Mouse (Mus musculus) gastrocnemius, postnatal 10 days (tissue): ENCODE results near the gene Smim15. TPM values are rescaled to one million over a fixed set of nuclear protein-coding genes. Genes with fewer than 3 reads are reported as not detected.
A peak's percentile ranks its signal among the peaks of the same experiment; 100 is the strongest.

Source experiments
- DNase-seq: peaks from one replicate; pipeline ENCODE4 v3.0.0; 2021; ENCODE audit warnings: mixed read lengths
- long read RNA-seq, 2 experiments: library from polyadenylated mRNA; stranded (forward); transcript quantifications; one replicate each; pipeline ENCODE4 v2.0.0; 2021
- total RNA-seq, 2 experiments: library from RNA; stranded (reverse); gene quantifications; 2 replicates each; pipeline ENCODE4 v1.2.3; 2021

Smim15 gene
- 10 to 100 TPM; 22.0 to 27.6 TPM for total RNA-seq
- long read RNA-seq, experiment 1, transcript Smim15-201 (3 exons, 1,918 nt): major isoform, 25 of 31 reads
- long read RNA-seq, experiment 1, partial matches to known transcripts: 0 of 31 reads
- long read RNA-seq, experiment 1, other reads (novel, unspliced or antisense): 0 of 31 reads
- long read RNA-seq, experiment 2, transcript Smim15-201 (3 exons, 1,918 nt): major isoform, 33 of 37 reads
- long read RNA-seq, experiment 2, partial matches to known transcripts: 0 of 37 reads
- long read RNA-seq, experiment 2, other reads (novel, unspliced or antisense): 0 of 37 reads

DNA sequence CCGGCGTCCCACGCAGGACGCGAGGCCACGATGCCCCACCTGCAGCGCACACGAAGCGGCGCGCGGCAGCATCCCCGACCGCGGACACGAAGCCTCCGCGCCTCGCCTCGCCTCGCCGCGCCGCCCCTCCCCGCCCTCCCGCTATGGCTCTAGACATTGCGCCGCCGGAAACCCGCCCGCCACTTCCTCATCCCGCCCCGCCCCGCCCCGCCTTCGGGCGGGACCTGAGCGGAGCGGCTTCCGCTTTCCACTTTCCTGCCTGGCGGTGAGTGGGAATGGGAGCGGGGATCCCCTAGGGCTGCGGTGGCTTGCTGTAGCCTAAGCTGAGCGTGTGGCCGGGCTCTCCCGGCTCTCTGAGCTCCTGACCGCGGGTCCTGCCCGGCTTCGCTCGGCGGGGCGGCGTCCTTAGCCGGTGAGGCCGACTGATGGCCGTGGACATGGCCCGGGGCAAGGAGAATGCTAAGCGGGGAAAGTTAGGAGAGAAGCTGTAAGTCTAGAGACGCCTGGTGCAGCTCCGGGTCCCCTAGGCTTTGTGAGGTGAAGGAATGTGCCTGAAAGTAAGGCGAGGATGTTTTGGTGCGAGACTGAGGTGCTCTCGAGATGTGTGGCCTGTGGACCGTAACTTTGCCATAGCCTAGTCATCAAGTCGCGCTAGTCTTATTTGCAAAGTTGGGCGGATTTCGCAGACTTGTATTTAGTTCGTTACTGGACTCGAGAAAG is at the start of gene Smim15:
Gene Smim15 (plus strand): TSS at position 225 of the 720 bp plus-strand sequence.
- DNase-seq: peak; percentile 89

DNA sequence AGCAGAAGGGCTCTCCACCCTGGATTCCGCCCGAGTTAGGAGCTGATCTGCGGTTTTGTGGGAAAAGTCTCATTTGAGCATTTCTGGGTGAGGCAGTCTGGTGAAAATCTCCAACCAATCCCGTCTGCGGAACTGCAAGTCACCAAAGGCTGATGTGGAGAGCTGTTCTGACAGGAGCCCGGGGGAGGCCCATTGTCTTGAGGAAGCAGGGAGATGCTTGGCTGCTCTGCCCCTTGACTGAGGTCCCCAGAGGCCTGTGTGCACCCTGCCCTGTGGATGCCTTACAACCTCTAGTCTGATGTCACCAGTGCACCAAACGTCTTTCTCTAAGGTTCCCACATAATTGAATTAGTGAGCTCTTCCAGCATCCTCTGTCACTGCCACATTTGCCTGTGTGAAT is 49.0 kb upstream of the Smim15 start:
- no peak for DNase-seq

DNA sequence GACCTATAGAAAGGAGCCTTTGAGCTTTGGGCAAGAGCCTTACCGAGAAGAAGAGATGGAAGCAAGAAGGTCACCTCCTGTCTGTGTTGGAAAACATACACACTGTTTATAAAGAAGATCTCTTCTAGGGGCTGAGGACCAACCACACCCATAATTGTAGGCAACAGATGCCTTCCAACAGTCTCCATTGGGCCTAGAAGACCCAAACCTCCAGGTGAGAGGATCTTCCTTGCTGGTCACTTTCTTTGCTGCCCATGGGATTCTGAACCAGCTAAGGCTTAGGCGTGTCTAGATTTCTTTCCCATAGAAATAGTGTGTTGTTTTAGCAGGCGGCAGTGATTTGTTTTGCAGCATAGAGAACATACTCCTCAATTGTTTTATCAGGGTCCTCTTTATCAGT is 47.9 kb upstream of the Smim15 start:
- no peak for DNase-seq

DNA sequence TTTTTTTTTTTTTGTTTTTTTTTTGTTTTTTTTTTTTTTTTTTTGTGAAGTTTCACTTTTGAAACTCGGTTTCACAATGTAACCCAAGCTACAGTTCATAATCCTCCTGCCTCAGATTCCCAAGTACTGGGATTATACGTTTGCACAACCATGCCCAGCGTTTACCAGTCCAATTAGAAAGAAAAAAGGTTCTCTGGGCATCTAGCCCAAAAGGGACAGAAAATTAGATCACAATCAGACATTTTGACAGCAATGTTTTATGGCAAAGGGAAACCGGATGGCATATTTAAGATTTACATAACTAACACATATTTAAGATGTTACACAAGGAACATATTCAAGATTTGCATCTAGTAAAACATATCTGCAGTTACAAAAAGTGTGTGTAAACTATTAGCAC is 36.4 kb upstream of the Smim15 start:
- no peak for DNase-seq

DNA sequence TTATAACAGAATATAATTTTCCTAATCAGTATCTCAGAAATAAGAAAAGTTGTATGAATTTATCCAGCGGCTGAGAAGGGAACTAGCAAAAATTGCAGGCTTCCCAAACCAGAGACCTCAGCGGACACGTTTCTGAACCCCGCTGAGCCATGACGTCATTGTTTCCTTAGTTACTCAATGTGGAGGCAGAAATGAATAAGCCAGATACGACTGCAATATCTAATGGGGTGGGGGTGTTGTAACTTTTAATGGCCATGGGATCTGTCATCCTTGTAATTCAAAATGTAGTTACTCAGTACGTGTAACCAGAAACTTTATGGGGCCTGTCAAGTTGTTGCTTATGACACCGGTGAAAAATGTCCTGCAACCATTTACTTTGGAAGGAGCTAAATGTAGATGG is 31.1 kb upstream of the Smim15 start:
- DNase-seq: no peak

DNA sequence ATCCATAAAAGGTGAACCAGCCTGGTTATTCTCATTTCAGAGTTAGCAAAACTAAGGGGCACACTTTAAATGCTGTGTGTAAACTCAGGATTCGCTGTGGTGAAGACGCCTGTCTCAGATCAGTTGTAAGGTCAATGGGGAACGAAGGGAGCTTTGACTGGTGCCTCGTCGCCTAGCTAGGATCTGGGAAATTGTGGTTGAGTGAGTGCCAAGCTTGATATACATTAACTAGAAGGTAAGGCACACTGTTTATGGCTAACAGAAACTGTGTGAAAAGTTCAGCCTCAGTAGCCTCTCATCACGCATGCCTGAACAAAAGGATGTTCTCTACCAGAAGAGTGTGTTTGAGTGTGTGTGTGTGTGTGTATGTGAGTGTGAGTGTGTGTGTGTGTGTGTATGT is 30.4 kb upstream of the Smim15 start:
- DNase-seq: no peak

DNA sequence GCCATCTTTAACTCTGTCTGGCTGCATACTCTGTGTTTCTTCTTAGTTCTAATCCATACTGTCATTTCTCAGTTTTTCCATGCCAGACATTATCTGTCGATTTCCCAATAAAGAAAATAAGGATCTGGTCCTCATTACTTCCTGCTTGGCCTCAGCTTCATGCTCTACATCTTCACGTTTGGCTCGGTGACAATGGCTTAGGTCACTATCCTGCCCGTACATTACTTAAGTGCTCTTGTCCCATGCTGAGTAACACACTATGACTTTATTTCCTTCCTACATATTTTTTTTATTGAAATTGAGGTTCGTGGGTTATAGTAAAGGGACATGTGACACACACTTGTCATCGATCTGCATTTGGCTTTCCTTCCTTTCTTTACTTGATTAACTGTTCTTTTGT is 29.1 kb upstream of the Smim15 start:
- no peak for DNase-seq

DNA sequence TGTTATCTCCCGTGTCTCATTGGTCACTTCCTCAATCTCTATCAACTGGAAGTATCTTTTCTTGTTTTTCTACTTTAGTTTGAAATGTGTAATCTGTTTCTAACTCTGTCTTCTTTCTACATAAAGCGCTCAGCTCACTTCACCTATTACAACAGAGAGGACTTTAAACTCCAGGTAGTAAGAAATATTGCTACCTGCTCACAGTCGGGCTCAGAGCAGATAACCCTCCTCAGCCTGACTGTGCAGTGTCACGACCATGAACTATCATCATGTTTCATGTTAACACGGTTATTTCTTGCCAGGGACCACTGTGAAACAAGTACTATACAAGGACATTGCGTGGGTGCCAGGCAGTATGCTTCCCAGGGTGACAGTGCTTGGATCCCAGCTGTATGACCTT is 26.9 kb upstream of the Smim15 start:
- no peak for DNase-seq

DNA sequence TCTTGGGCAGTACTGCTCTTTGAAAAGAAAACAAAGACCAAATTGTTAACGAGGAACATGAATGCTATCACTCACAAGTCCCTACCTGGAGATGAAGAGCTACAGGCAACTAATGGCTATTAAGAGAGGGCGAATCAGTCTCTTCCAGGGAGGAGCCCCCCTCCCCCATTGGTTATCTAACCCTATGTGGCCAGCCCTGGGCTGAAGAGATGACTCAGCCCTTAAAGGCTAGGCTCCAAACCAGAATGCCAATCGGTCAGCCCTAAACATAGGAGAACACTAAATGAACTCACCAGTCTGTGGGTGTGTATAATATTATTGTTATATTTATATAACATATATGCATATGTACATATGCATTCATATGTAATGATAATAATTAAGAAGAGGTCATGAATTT is 18.4 kb upstream of the Smim15 start:
- DNase-seq: no peak

DNA sequence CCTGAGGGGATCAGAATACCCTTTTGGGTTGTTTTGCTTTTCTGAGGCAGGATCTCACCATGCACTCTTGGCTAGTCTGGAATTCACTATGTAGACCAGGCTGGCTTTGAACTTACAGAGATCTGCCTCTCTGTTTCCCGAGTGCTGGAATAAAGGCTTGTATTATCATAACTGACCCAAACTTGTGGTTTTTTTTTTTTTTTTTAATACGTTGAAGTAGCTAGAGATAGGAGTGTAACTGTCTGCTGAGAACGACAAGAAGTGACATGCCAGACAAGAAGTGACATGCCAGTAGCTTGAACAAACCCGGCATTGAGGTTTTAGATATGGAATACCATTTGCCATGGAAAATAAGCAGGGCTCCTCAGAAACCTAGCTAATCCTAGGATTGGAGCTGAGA is 11.5 kb upstream of the Smim15 start:
- no peak for DNase-seq

DNA sequence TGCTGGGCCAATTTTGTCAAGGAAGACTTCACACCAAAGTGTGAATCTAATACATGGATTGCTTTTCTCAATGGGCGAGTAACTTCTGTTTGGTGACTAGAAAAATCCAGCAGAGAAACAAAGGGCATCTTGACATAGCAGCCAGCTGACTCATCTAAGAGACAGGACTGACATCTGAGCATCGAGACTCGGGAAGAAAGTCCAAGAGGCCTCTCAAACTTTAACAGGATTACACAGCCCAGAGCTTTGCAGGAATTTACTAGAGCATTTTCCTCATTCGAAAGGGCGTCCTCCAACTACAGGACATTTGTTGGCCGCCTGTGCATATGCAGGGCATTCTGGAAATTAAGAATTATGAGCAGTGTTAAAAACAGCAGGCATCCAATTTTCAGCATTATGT is 4.9 kb upstream of the Smim15 start:
- DNase-seq: no peak

DNA sequence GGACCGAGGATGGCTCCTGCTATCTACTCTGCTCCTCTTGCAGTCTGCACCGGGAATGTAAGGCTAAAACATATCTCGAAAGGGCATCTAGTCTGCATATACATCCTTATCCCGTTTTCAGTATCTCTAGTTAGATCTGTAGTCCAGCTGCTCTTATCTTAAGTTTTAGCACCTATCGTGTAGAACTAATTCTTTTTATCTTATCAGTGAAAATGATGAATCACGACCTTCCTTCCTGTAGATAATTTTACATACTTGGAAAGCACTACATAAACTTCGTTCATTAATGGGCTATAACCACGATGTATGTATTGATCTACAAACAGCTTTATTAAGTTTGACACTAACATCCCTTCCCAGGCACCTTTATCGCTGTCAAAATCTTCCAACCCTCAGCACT is 4.3 kb upstream of the Smim15 start:
- DNase-seq: no peak

DNA sequence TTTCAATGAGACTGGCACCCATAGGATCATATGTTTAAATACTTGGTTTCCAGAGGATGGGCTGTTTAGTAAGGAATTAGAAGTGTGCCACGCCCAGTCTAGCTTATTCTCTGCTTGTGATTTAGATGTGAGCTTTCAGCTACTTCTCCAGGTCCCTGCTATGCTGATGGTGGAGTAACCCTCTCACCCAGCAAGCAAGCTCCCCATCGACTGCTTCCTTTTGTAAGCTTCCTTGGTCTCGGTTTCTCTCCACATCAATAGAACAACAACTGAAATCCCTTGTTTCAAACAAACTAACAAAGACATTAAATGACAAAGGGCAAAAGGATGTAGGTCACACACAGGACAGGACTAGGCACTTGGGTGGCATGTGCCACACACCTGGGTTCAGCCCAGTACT is 3.8 kb upstream of the Smim15 start:
- no peak for DNase-seq

DNA sequence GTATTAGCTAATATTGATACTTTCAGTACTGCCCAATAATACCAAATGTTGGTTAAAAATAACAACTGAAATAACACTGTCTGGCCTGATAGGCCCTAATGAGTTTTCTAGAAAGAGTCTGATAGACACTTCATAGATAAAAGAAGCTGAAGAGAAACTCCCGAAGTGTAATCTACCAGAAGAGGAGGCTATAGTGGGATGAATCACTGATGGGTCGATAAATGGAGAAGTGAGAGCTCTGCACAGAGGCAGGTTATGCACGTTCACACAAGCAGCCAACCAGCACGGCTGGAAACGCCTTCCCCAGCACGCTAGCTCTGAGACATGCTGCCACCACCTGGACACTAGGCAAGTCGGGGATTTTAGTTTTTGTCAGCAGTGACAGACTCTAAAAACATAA is 2.9 kb upstream of the Smim15 start:
- peak; percentile 38 for DNase-seq

DNA sequence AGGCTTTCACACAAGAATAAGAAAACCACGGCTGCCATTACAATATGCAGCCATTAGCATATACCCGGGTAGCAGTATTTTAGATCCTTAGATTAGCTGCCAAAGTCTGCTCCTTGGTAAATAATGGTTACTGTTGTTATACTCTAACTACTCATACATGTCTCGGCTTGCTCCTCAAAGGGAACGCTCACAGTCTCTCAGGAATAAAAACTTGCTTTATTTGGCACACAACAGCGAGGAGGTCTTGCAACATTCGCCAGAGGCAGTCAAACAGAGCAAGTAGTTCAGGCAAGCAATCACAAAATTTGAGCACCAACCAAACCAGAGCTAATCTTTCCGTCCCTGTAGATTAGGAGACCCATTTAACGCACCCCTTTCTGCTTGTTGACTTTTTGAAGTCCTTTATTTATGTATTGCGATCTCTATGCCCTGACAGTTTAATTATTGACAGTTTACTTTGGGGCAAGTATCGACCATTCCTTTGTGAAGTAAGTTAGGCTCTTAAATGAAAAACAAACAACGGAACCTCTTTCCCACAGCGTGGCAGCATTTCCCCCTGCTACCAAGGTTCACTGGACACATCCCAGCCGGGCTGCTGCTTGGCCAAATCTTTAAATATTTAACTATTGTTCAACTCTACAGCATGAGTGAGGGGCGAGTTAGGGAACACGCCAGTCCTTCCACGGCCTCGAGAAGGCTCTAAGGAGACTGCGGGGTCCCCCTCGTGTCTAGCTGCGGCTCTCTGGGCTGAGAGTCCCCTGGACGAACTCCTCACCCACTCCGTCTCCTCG is 620 bp upstream of the Smim15 start:
- no peak for DNase-seq

DNA sequence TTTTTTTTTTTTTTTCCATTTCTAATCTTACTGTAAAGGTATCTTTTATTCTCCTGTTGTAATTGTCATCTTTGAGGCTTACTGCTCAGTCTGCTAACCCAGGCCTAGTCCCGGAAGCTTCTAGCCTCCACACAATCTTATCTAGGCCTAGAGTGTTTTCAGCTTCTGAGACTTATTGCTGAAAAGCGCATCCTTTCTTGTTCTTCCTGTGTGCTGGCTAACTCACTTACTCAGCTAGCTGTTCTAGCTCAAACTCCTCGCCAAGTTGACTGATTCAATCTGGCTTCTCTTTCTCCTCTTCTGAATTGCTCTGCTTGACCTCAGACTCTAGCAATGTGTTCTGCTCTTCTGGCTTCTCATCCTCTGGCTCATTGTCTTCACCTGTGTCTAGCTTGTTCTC is 1.4 kb downstream of the Smim15 start:
- DNase-seq: no peak

DNA sequence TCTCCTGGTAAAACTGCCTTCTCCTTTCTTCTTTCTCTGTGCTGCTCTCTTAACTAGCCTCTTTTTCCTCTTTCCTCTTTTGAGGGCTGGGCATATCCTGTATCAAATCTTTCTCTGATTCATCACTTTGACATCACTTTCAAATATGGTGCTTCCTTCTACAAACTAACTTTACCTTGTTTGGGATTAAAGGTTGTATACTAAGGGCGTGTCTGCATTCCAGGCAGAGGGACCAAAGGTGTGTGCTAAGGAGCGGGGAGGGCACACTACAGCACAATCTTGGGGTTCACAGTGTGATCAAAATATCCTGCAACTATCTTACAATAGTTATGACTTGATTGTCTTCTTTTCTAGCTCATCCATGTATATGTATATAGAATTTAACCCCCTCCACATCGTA is 1.8 kb downstream of the Smim15 start:
- DNase-seq: no peak

DNA sequence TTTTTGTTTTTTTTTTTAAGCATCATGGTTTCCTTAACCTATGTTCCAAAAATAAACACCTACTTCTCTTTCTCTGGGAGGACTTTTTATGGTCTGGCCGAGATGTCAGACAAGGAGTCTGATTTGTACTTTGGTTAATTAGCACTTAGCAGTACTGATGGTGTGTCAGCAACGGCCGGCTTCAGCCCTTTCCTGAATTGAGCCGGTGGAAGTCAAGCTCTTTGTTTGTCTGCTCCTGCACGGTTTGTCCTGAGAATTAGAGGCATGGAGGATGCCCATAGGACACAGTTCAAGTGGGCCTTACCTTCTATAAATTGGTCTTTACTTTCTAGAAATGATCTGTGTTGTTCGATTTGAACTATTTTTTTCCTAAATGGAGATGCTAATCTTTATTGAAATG is 2.6 kb downstream of the Smim15 start:
- no peak for DNase-seq

DNA sequence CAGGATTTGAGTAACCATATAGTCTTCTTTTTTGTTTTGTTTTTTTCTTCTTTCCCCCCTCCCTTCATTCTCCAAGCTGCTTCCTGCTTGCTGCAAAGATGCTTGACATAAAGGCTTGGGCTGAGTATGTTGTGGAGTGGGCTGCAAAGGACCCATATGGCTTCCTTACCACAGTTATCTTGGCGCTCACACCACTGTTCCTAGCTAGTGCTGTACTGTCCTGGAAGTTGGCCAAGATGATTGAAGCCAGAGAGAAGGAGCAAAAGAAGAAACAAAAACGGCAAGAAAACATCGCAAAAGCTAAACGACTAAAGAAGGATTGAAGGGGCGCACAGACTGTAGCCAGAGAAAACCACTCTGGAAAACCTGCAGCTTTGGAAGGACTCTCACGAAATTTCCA is 3.1 kb downstream of the Smim15 start:
- no peak for DNase-seq

DNA sequence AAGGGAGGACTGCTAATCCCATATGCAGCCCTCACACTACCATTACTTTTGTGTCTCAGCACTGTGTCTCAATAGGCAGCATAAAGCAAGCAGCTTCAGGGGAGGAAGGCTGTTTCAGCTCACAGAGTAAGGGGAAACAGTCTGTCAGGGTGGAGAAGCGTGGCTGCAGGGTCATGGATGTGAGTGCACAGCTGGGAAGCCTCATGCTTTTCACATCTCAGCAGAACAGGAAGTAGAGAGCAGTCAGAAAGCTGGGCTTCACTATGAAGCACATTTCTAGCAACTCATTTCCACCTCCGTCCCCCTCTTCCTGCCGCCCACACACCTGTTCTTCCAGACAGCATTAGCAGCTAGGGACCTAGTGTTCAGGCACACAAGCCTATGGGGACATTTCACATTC is 12.7 kb downstream of the Smim15 start:
- DNase-seq: no peak

DNA sequence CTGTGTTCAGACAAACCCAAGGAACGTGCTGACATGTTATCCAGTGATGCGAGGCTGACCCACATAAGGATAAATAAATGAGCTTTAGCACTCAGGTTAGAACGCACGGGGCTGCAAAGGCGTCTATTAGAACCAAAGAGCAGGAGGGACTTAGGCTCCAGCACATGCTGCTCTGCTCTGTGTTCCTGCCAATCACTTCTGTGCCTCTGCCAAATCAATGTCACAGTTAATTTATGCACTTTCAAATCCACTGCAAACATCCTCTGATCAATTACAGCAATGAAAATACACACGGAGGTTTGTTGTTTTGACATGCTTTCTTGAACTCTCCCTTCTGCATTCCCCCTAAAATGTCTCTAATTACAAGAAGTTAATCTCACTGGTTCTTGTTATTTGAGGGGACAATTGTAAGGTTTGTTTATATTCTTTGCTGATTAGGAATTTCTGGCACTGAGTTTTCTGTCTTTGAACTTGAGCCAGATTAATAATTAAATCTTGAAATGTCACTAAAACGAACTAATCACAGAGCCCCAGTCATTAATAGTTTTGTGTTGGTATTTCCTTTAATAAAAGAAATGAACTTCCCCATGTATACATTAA is 16.1 kb downstream of the Smim15 start:
- no peak for DNase-seq

DNA sequence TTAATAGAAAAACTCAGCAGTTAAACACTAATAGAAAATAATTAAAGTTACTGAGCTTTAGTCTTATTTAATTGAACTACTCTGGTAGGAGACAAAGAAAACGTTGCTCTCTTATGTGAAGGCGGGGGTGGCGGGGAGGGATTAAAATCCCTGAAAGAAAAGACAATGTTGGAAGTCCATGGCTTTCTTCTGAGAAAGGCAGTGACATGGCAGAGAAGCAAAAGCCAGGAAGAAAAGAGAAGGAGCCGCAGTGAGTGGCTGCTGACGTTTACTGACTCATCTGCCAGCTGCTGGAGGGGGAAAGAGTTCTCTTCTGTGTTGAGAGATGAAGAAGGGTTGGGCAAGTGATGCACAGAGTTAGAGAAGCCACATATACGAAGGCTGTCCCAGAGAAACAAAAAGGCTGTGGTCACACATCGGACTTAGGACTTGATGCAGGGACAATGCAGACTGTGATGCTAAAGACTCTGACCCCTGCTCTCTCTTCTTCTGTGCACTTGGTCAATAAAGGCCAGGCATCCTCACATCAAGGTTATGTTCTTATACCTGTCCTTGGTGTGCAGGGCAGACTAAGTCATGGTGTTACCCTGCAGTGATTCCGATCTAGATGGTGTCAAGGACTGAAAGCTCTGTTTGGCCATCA is 16.8 kb downstream of the Smim15 start:
- no peak for DNase-seq

DNA sequence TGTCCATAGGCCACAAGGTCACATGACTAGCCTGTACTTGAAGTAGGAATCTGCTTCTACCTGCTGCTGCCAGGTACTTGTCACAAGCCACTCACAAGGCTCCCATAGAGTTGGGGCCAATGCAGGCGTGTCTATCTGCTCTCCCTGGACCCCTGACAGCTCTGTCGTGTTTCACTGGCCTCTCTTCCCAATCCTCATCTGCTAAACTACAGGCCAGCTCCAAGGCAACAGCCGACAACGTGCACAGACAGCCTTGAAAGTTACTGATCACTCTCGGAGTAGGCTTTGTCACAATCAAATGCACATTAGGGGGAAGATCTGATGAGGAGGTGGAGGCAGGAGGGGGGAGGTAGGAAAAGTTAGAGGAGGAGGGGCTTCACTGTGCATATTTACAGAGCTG is 18.7 kb downstream of the Smim15 start:
- no peak for DNase-seq
